Mouse (Mus musculus): Measurements from ENCODE around the gene Pld4. TPM values are rescaled to one million over a fixed set of nuclear protein-coding genes. Genes with fewer than 3 reads are reported as not detected.

Pld4 gene
- total and polyA plus RNA-seq, 3 experiments = 112 to 226 (median 149) TPM

DNA sequence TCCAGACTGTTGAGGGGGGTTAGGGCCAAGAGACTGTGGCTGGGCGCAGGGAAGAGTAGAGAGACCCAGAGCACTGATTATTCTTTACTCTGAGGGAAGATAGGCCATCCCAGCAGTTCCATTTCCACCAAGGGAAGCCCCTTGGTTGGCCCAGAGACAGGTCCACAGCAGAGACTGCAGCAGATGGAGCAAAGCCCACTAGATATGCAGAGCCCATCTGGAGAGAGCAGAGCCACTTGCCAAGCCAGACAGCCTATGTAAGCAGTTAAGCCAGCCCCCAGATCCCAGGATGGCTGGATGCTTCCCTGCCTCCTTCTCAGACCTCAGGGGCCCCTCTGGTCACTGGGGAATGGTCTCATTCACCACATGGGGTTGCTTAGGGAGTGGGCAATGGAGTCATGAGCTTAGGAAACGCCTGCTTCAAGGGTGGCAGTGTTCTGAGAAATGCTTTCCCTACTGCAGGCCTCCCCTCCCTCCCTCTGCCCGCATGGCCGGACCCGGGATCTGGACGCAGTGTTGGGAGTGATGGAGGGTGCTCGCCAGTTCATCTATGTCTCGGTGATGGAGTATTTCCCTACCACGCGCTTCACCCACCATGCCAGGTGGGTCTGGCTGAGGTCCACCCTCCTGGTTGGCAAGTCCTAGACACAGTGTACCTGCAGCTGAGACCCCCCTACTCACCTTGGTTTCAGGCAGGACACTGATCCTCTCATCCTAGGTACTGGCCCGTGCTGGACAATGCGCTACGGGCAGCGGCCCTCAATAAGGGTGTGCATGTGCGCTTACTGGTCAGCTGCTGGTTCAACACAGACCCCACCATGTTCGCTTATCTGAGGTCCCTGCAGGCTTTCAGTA is 6.8 kb downstream of the Pld4 start:
- TF ChIP-seq ETS1 (conservative IDR thresholded peaks at IDR 0.05; ENCODE audit: low read depth, low read length) (no peak), CTCF (conservative IDR thresholded peaks at IDR 0.05 in 1 of 2, IDR thresholded peaks at IDR 0.05 in 1 of 2; ENCODE audit: low read depth in 2 of 2, low read length in 2 of 2) (no peak), RCOR1 (conservative IDR thresholded peaks at IDR 0.05; ENCODE audit: low read depth, low read length) (no peak), USF2 (conservative IDR thresholded peaks at IDR 0.05; ENCODE audit: low read depth, low read length) (no peak), USF1 (IDR thresholded peaks at IDR 0.05; ENCODE audit: low read depth, low read length) (no peak), ZKSCAN1 (IDR thresholded peaks at IDR 0.05; ENCODE audit: borderline replicate concordance, low read depth, low read length) (no peak), MAZ (IDR thresholded peaks at IDR 0.05; ENCODE audit: low read depth, low read length) (no peak), CHD1 (IDR thresholded peaks at IDR 0.05; ENCODE audit: low read depth, low read length) (no peak), POLR2AphosphoS2 (IDR thresholded peaks at IDR 0.05; ENCODE audit: low read depth, low read length) (no peak), TCF12 (IDR thresholded peaks at IDR 0.05; ENCODE audit: low read depth, low read length) (no peak), RAD21 (IDR thresholded peaks at IDR 0.05; ENCODE audit: low read depth, low read length) (no peak), MEF2A (IDR thresholded peaks at IDR 0.05; ENCODE audit: borderline replicate concordance, low read depth, low read length) (no peak), NELFE (IDR thresholded peaks at IDR 0.05; ENCODE audit: low read depth, low read length) (no peak)
- no peak overlapping the region for H3K27ac ChIP-seq (ENCODE audit: insufficient read depth, low read depth)
- H3K9ac ChIP-seq (ENCODE audit: insufficient read depth, low read depth) = no peak overlapping the region
- no peak overlapping the region for H3K4me2 ChIP-seq (ENCODE audit: insufficient read depth, low read depth, poor library complexity, severe bottlenecking)
- in situ Hi-C loops (cut with MboI; ENCODE audit: low pct_ligation_motif_present, low pct_unique_long_range_greater_than_20kb, low sequenced_read_pairs) = no loop called here
- H3K79me2 ChIP-seq (replicated peaks; ENCODE audit: control insufficient read depth, extremely low read depth, insufficient read depth, poor library complexity, severe bottlenecking) = no peaks in the 10 kb centered on the region
- H3K27me3 ChIP-seq (replicated peaks) = no peaks in the 10 kb centered on the region
- H3K4me3 ChIP-seq (replicated peaks in 1 of 3; ENCODE audit: low read depth in 2 of 3, low read length in 2 of 3, poor library complexity in 1 of 3) = no peak overlapping the region
- H3K36me3 ChIP-seq (replicated peaks in 1 of 2; ENCODE audit: control insufficient read depth in 1 of 2, insufficient read depth in 1 of 2, low read length in 1 of 2) = peaks cover 59 to 92% of the 10 kb centered on the region in 2 experiments
- peaks cover 12 to 19% of the 10 kb centered on the region in 2 experiments for H3K4me1 ChIP-seq (ENCODE audit: control insufficient read depth in 1 of 2, insufficient read depth in 2 of 2)
- dilution Hi-C loops (cut with MboI; ENCODE audit: extremely low pct_ligation_motif_present, extremely low pct_unique_long_range_greater_than_20kb, low sequenced_read_pairs) = no loop called here
- peaks cover 4% of the 10 kb centered on the region for H3K9me3 ChIP-seq (replicated peaks; ENCODE audit: low read length)
- no peak for DNase-seq (ENCODE audit: extremely low read depth)

DNA sequence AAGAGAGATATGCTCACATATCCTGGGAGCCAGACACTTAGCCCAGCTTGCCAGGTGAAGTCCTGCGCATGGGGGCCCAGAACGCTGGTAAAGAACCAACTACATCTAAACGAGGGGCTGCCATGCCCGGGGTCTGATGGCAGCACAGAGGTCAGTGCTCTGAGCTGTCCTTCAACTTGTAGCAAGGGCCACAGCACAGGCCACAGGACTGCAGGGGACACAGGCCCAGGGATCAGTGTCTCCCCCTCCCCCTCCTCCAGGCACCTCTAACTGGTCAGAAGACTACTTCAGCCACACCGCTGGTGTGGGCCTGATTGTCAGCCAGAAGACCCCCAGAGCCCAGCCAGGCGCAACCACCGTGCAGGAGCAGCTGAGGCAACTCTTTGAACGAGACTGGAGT is 7.7 kb downstream of the Pld4 start:
- in situ Hi-C loops (cut with MboI; ENCODE audit: low pct_ligation_motif_present, low pct_unique_long_range_greater_than_20kb, low sequenced_read_pairs) (no loop called here), dilution Hi-C loops (cut with MboI; ENCODE audit: extremely low pct_ligation_motif_present, extremely low pct_unique_long_range_greater_than_20kb, low sequenced_read_pairs) (no loop called here)
- Histone ChIP-seq H3K4me1 (ENCODE audit: control insufficient read depth in 1 of 2, insufficient read depth in 2 of 2) (peaks cover 10 to 13% of the 10 kb centered on the region in 2 experiments), H3K4me2 (ENCODE audit: insufficient read depth, low read depth, poor library complexity, severe bottlenecking) (no peak overlapping the region), H3K27ac (ENCODE audit: insufficient read depth, low read depth) (no peak overlapping the region), H3K9me3 (replicated peaks; ENCODE audit: low read length) (peaks cover 13% of the 10 kb centered on the region), H3K79me2 (replicated peaks; ENCODE audit: control insufficient read depth, extremely low read depth, insufficient read depth, poor library complexity, severe bottlenecking) (no peaks in the 10 kb centered on the region), H3K27me3 (replicated peaks) (no peaks in the 10 kb centered on the region), H3K4me3 (replicated peaks in 1 of 3; ENCODE audit: low read depth in 2 of 3, low read length in 2 of 3, poor library complexity in 1 of 3) (no peak overlapping the region), H3K9ac (ENCODE audit: insufficient read depth, low read depth) (no peak overlapping the region), H3K36me3 (replicated peaks in 1 of 2; ENCODE audit: control insufficient read depth in 1 of 2, insufficient read depth in 1 of 2, low read length in 1 of 2) (peaks cover 59 to 92% of the 10 kb centered on the region in 2 experiments)
- no peak for TF ChIP-seq SIN3A (IDR thresholded peaks at IDR 0.05; ENCODE audit: low read length)
- TF ChIP-seq CHD2 (IDR thresholded peaks at IDR 0.05; ENCODE audit: low read length) = no peak
- no peak for TF ChIP-seq PAX5 (IDR thresholded peaks at IDR 0.05; ENCODE audit: low read length)
- no peak for TF ChIP-seq HCFC1 (IDR thresholded peaks at IDR 0.05; ENCODE audit: low read depth, low read length)
- TF ChIP-seq EP300 (IDR thresholded peaks at IDR 0.05; ENCODE audit: low read length) = no peak
- no peak for TF ChIP-seq POLR2AphosphoS2 (IDR thresholded peaks at IDR 0.05; ENCODE audit: low read depth, low read length)
- no peak for TF ChIP-seq KAT2A (IDR thresholded peaks at IDR 0.05; ENCODE audit: insufficient replicate concordance, low read length)
- TF ChIP-seq BHLHE40 (IDR thresholded peaks at IDR 0.05; ENCODE audit: low read depth, low read length) = no peak
- TF ChIP-seq JUN (IDR thresholded peaks at IDR 0.05; ENCODE audit: insufficient read depth, low read depth, low read length) = no peak
- TF ChIP-seq CTCF (conservative IDR thresholded peaks at IDR 0.05 in 1 of 2, IDR thresholded peaks at IDR 0.05 in 1 of 2; ENCODE audit: low read depth in 2 of 2, low read length in 2 of 2) = no peak
- no peak for TF ChIP-seq GABPA (IDR thresholded peaks at IDR 0.05; ENCODE audit: insufficient replicate concordance, low read depth, low read length)
- no peak for TF ChIP-seq USF1 (IDR thresholded peaks at IDR 0.05; ENCODE audit: low read depth, low read length)
- no peak for TF ChIP-seq ETS1 (conservative IDR thresholded peaks at IDR 0.05; ENCODE audit: low read depth, low read length)
- DNase-seq (ENCODE audit: extremely low read depth) = no peak
